Mouse (Mus musculus) midbrain, embryonic 13.5 days (tissue): ENCODE measurements around the gene Zfp654. TPM values are rescaled to one million over a fixed set of nuclear protein-coding genes. Genes with fewer than 3 reads are reported as not detected.
A peak's percentile ranks its signal among the peaks of the same experiment; 100 is the strongest.

ENCODE experiments used
- ATAC-seq: fragments of 200-750 bp; cut with Nextera tagmentation; 2 replicates; pipeline ENCODE4 v1.8.0; 2017; ENCODE audit warnings: mild to moderate bottlenecking, moderate TSS enrichment, moderate library complexity
- H3K27ac ChIP-seq: fragments of 300-500 bp; sonication (generic); 2 replicates; pipeline ENCODE4 v1.5.1; 2015; ENCODE audit warnings: inconsistent platforms, mild to moderate bottlenecking, moderate library complexity
- H3K27me3 ChIP-seq: fragments of 300-500 bp; sonication (generic); 2 replicates; pipeline ENCODE4 v1.6.1; 2015; ENCODE audit warnings: mild to moderate bottlenecking, inconsistent platforms
- H3K36me3 ChIP-seq: fragments of 300-500 bp; sonication (generic); 2 replicates; pipeline ENCODE4 v1.6.1; 2015; ENCODE audit warnings: mild to moderate bottlenecking, inconsistent platforms
- H3K4me1 ChIP-seq: fragments of 300-500 bp; sonication (generic); replicated peaks from 2 replicates; pipeline ENCODE4 v1.6.1; 2015; ENCODE audit warnings: inconsistent platforms
- H3K4me2 ChIP-seq: fragments of 300-500 bp; sonication (generic); replicated peaks from 2 replicates; pipeline ENCODE4 v1.6.1; 2015; ENCODE audit warnings: moderate library complexity, mild to moderate bottlenecking, inconsistent platforms
- H3K4me3 ChIP-seq: fragments of 300-500 bp; sonication (generic); replicated peaks from 2 replicates; pipeline ENCODE4 v1.5.1; 2015; ENCODE audit warnings: mild to moderate bottlenecking, inconsistent platforms
- H3K9ac ChIP-seq: fragments of 300-500 bp; sonication (generic); replicated peaks from 2 replicates; pipeline ENCODE4 v1.6.1; 2015; ENCODE audit warnings: mild to moderate bottlenecking, inconsistent platforms
- H3K9me3 ChIP-seq: fragments of 300-500 bp; sonication (generic); 2 replicates; pipeline ENCODE4 v1.6.1; 2016; ENCODE audit warnings: mild to moderate bottlenecking, inconsistent platforms
- WGBS: fragments of 180-500 bp; shearing (Covaris S2); methylation state at CpG from one replicate; pipeline ENCODE4 v1.1.7; 2015; 5-methylcytosine and 5-hydroxymethylcytosine counted together
- polyA plus RNA-seq: library from polyadenylated mRNA; unstranded; fragments of >200 nt; fragmentation: Nextera tagmentation; extraction: Ambion mirVana; gene quantifications from 2 replicates; pipeline ENCODE4 v1.2.1, GENCODE M21; 2015

Gene Zfp654
- polyA plus RNA-seq: 6.2 and 6.8 TPM in 2 replicates

DNA sequence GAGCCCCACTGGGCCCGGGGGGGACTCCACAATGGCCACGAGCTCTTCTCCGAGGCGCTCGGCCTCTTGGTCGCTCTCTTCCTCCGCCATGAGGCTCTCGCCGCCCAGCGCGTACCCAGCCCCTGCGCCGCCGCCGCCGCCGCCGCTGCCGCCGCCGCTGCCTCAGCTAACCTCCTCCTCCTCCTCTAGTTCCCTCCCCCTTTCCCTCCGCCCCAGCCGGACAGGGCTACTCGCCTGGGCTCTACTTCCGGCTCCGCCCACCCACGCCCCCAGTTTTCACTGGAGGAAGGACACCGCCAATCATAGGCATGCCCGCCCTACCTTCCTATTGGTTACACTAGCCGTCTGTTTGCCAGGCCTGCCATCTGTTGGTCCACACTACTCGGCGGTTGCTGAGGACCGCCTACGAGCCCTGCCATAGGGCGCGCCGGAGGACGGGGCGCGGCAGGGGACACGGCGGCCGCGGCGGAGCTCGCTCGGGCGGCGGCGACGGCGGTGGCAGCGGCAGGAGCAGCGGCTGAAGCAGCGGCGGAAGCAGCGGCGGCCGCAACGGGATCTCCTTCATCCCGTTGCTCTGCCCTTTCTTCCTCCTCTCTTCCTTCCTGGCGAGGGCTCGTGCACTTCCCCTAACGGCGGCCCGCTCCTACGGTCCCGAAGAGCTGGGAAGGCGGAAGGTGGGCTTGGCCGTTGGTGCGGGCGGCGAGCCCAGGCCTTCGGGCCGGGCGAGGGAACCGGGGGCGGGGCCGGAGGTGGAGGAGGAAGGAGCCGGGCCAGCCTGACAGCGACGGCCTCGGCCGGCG is at the start of gene Zfp654, which contains the start of gene Cggbp1:
Zfp654 (minus strand) TSS at position 90 of the 800 bp plus-strand sequence.
Cggbp1 (plus strand) TSS at position 434 of the 800 bp plus-strand sequence.
- peak within 1 kb of the TSS; percentile 98 for H3K4me3 ChIP-seq
- H3K27ac ChIP-seq: peak within 1 kb of the TSS; percentile 97
- H3K36me3 ChIP-seq: peaks cover 16% of the 10 kb centered on the region
- H3K9me3 ChIP-seq: no peaks in the 10 kb centered on the region
- H3K4me1 ChIP-seq: peaks cover 36% of the 10 kb centered on the region
- H3K27me3 ChIP-seq: no peaks in the 10 kb centered on the region
- peak within 1 kb of the TSS; percentile 91 for H3K9ac ChIP-seq
- peak within 1 kb of the TSS; percentile 95 for H3K4me2 ChIP-seq
- under 1% methylated on average over 76 of the region's 85 CpGs for WGBS
- ATAC-seq: peak; percentile 100

DNA sequence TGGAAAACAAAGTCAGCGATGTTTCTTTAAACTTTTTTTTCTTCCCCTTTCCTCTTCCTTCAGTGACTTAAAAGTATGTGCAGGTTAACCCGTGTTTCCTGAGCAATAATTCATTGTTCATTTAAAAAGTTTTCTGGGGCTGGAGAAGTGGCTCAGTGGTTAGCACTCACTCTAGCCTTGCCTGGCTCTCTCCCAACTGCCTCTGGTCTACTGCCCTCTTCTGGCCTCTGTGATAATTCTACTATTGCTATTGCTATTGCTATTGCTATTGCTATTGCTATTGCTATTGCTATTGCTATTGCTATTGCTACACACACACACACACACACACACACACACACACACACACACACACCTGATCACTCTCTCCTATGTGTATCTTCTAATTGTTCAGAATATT is 47.6 kb upstream of the Zfp654 start:
- Histone ChIP-seq H3K4me2 (no peak overlapping the region), H3K27me3 (no peaks in the 10 kb centered on the region), H3K27ac (no peak overlapping the region), H3K4me1 (no peaks in the 10 kb centered on the region), H3K9me3 (no peaks in the 10 kb centered on the region), H3K36me3 (no peaks in the 10 kb centered on the region), H3K9ac (no peak overlapping the region), H3K4me3 (no peak overlapping the region)
- 80% methylated on average over 2 of the region's 2 CpGs for WGBS
- no peak for ATAC-seq

DNA sequence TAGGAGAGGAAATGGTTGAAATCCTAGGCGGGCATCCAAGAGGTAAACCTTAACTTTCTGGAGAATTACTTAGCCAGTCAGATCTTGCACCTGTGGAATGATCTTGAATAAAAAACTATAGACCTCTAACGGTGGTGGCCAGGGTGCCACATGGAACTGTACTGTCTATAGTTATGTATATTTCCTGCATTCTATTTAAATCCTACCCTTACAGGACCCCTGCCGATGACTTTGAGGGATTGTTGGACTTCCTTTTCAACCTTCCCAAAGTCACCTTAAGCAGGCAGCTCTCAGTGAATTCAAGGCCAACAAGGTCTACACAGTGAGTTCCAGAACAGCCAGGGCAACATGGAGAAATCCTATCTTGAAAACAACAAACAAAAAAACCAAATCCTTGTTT is 38.0 kb upstream of the Zfp654 start:
- no peaks in the 10 kb centered on the region for H3K27me3 ChIP-seq
- no peak overlapping the region for H3K4me2 ChIP-seq
- no peaks in the 10 kb centered on the region; the same call in 1 of the 2 replicates for H3K4me1 ChIP-seq
- no peak overlapping the region for H3K4me3 ChIP-seq
- H3K27ac ChIP-seq: no peak overlapping the region
- WGBS: 93% methylated on average over 3 of the region's 3 CpGs
- no peaks in the 10 kb centered on the region for H3K36me3 ChIP-seq
- H3K9ac ChIP-seq: no peak overlapping the region
- ATAC-seq: no peak
- peaks cover 9% of the 10 kb centered on the region; the same call in 1 of the 2 replicates for H3K9me3 ChIP-seq

DNA sequence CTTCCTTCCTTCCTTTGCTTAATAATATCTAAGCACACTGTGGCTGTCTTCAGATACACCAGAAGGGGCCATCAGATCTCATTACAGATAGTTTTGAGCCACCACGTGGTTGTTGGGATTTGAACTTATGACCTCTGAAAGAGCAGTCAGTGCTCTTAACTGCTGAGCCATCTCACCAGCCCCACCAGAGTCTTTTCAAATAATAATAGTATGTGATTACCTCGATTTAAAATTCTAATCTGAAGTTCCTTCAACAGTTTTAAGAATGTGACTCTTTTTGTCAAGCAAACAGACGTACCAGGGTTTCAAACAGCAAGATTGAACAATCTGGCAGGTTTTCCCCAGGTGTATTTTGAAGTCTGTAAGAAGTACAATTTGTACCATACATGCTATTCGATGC is 34.1 kb upstream of the Zfp654 start:
- Histone ChIP-seq H3K4me1 (no peaks in the 10 kb centered on the region; the same call in 1 of the 2 replicates), H3K27ac (no peak overlapping the region), H3K9me3 (peaks cover 9% of the 10 kb centered on the region; the same call in 1 of the 2 replicates), H3K9ac (no peak overlapping the region), H3K4me3 (no peak overlapping the region), H3K27me3 (no peaks in the 10 kb centered on the region), H3K36me3 (no peaks in the 10 kb centered on the region), H3K4me2 (no peak overlapping the region)
- WGBS: 34% methylated on average over 4 of the region's 4 CpGs
- no peak for ATAC-seq

DNA sequence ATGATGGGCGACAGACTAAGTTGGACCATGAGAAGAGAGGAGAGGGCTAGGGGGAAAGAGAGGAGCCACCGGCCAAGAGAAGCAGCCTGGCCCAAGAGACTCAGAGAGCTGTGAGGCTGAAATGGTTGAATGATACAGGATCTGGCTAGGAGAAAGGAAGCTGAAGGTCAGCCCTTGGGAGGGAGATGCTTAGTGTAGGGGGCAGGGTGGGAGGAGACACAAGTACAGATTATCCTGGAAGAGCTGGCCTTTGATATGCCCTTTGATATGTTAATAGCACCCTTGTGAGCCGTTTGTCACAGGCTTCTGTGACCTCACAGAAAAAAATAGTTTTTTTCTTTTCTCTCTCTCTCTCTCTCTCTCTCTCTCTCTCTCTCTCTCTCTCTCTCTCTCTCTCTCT is 33.7 kb upstream of the Zfp654 start:
- H3K27ac ChIP-seq: no peak overlapping the region
- H3K4me2 ChIP-seq: no peak overlapping the region
- H3K36me3 ChIP-seq: no peaks in the 10 kb centered on the region
- ATAC-seq: no peak
- 15% methylated on average over 3 of the region's 3 CpGs for WGBS
- H3K9me3 ChIP-seq: peaks cover 9% of the 10 kb centered on the region; the same call in 1 of the 2 replicates
- no peaks in the 10 kb centered on the region; the same call in 1 of the 2 replicates for H3K4me1 ChIP-seq
- H3K9ac ChIP-seq: no peak overlapping the region
- H3K27me3 ChIP-seq: no peaks in the 10 kb centered on the region
- H3K4me3 ChIP-seq: no peak overlapping the region

DNA sequence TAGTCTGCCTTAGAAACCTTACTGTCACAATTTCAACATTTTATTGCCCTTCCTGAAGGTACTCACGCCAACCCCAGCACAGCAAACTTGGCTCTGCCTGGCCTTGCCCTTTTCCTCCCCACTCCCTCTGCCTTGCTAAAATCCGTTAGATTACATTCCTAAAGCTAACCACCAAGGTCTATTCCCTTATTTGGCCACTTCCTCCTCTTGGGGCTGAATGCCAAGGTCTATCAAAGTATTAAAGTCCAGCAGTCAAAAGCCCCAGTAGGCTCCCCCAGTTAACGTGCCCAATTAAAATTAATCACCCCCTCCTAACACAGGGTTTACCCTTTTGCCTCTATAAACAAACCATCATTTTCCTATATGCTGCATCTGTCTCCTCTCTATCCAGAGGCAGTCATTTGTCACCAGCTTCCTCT is 33.0 kb upstream of the Zfp654 start:
- Histone ChIP-seq H3K4me2 (no peak overlapping the region), H3K9ac (no peak overlapping the region), H3K27ac (no peak overlapping the region), H3K9me3 (peaks cover 9% of the 10 kb centered on the region; the same call in 1 of the 2 replicates), H3K36me3 (no peaks in the 10 kb centered on the region), H3K27me3 (no peaks in the 10 kb centered on the region), H3K4me1 (no peaks in the 10 kb centered on the region; the same call in 1 of the 2 replicates), H3K4me3 (no peak overlapping the region)
- WGBS: 54% methylated on average over 3 of the region's 3 CpGs
- no peak for ATAC-seq

DNA sequence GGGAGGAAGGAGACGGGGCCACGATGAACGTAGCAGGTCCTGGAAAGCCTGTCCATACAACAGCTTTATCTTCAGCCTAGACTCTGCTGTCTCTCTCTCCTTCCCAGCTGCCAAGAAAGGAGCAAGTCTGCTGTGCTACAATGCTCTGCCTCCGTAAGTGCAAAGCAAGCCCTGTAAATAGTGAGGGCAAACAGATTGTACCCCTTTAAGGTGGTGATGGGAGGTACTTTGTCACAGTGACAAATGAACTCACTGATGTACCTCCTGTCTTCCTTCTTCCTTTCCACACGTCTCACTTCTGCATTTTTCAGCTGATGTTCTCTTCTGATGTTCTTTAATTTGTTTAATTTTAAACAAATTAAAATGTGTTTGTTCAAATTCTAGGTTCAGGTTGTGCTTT is 32.4 kb upstream of the Zfp654 start:
- 77% methylated on average over 5 of the region's 5 CpGs for WGBS

DNA sequence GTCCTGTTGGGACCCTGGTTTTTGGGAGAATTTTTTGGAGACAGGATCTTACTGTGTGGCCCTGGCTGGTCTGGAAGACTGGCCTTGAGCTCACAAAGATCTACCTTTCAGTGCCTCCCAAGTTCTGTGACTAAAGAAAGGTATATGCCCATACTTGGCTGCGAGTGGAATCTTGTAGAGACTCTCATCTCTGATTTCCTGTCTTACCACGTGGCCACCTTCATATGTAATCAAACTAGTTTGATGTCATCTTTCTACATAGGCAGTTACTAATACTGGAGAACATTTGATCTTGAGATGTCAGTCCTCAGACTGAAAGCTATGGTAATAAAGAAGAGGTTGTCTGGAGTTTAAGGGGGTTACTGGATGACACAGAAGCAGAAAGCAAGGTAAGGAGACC is 30.0 kb upstream of the Zfp654 start:
- Histone ChIP-seq H3K36me3 (no peaks in the 10 kb centered on the region), H3K27ac (no peak overlapping the region), H3K4me3 (no peak overlapping the region), H3K9me3 (no peaks in the 10 kb centered on the region), H3K4me2 (no peak overlapping the region), H3K27me3 (no peaks in the 10 kb centered on the region), H3K9ac (no peak overlapping the region), H3K4me1 (no peaks in the 10 kb centered on the region; the same call in 1 of the 2 replicates)
- 81% methylated on average over 2 of the region's 2 CpGs for WGBS
- no peak for ATAC-seq

More for the DNA sequence above, 32.4 kb upstream of the Zfp654 start:
- no peaks in the 10 kb centered on the region for H3K27me3 ChIP-seq
- no peak overlapping the region for H3K9ac ChIP-seq
- H3K27ac ChIP-seq: no peak overlapping the region
- H3K36me3 ChIP-seq: no peaks in the 10 kb centered on the region
- peaks cover 5% of the 10 kb centered on the region; the same call in 1 of the 2 replicates for H3K9me3 ChIP-seq
- H3K4me2 ChIP-seq: no peak overlapping the region
- no peak overlapping the region for H3K4me3 ChIP-seq
- H3K4me1 ChIP-seq: no peaks in the 10 kb centered on the region; the same call in 1 of the 2 replicates
- no peak for ATAC-seq

DNA sequence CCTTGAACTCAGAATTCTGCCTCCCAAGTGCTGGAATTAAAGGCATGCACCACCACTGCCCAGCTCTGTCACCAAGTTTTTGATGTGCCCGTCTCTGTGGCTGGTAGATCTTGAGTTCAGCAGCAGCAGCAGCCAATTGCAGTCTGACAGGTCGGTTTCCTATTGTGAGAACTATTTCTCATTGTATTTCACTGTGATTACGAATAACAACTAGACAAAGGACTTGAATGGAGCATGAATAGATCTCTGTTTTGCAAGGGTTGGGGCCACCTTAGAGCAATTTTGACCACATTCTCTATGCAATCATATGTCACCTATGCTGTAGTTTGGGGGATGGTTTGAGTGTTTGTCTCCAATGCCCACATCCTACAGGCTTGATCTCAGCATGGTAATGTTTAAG is 29.5 kb upstream of the Zfp654 start:
- H3K36me3 ChIP-seq: no peaks in the 10 kb centered on the region
- no peak overlapping the region for H3K4me3 ChIP-seq
- 59% methylated on average over 3 of the region's 3 CpGs for WGBS
- no peaks in the 10 kb centered on the region for H3K27me3 ChIP-seq
- ATAC-seq: no peak
- no peaks in the 10 kb centered on the region for H3K9me3 ChIP-seq
- H3K4me2 ChIP-seq: no peak overlapping the region
- no peaks in the 10 kb centered on the region; the same call in 1 of the 2 replicates for H3K4me1 ChIP-seq
- no peak overlapping the region for H3K27ac ChIP-seq
- H3K9ac ChIP-seq: no peak overlapping the region

DNA sequence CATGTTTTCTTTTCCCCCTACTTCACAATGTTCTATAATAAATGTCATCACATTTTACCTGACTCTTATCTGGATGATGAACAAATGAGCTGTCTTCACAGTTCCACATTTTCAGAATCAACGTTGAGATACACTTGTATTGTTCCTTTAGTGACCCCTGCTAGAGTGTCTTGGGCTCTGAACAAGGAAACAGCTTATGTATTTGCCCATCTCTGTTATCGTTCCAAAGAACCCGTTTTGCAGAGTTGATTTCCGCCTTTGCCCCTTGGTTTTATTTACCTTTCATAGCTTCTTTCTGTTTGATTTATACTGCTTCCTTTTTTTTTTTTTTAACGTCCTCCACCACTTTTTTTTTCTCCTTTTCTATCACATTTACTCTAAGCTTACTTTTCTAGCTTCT is 28.3 kb upstream of the Zfp654 start:
- no peaks in the 10 kb centered on the region for H3K27me3 ChIP-seq
- no peak for ATAC-seq
- H3K4me1 ChIP-seq: no peaks in the 10 kb centered on the region
- H3K36me3 ChIP-seq: no peaks in the 10 kb centered on the region
- no peak overlapping the region for H3K9ac ChIP-seq
- H3K9me3 ChIP-seq: no peaks in the 10 kb centered on the region
- no peak overlapping the region for H3K27ac ChIP-seq
- 85% methylated on average over 5 of the region's 5 CpGs for WGBS
- H3K4me2 ChIP-seq: no peak overlapping the region
- no peak overlapping the region for H3K4me3 ChIP-seq

DNA sequence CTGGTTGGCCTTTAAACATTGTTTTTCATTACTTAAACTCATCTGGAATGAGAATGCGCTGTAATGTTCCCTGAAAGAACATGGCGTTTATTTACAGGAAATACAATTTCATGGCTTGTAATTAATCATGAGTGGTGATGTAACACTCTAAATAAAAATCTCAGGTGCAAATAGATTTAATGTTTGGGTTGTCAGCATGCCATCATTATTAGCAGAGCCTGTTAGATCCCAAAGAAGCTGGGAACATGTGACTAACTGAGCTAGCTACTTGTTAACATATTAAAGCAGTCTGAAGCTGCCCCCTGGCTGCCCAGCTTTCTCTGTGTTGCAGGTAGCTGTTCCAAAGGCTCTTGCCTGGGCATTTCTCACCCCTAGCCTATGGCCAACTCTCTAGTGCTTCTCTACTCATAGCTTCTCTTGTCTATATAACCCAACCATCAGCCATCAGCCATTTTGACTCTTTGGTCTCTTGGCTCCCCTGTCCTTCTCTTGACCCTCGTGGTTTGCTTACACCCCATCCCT is 27.2 kb upstream of the Zfp654 start:
- Histone ChIP-seq H3K4me1 (peaks cover 2% of the 10 kb centered on the region; the same call in 1 of the 2 replicates), H3K27me3 (no peaks in the 10 kb centered on the region), H3K36me3 (no peaks in the 10 kb centered on the region), H3K4me3 (no peak overlapping the region), H3K27ac (no peak overlapping the region), H3K9me3 (no peaks in the 10 kb centered on the region), H3K4me2 (no peak overlapping the region), H3K9ac (no peak overlapping the region)
- 90% methylated on average over 3 of the region's 3 CpGs for WGBS
- no peak for ATAC-seq

DNA sequence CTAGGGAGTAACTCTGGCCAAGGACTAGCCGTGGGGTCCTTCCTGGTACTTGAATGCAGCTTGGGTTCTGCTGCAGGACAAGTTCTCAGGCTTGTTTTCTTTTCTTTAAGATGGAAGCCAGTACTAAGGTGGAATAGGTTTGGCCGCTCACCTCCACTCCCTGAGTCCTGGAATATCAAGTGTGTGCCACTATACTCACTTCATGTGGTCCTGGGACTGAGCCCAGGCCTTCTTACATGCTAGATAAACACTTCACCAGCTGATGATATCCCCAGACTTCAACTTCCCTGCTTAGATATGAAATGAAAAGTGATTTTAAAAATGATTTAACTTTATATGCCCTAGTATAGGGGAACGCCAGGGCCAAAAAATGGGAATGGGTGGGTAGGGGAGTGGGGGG is 25.9 kb upstream of the Zfp654 start:
- H3K36me3 ChIP-seq: no peaks in the 10 kb centered on the region
- H3K27ac ChIP-seq: no peak overlapping the region
- no peak overlapping the region for H3K4me3 ChIP-seq
- H3K4me2 ChIP-seq: no peak overlapping the region
- peaks cover 2% of the 10 kb centered on the region for H3K4me1 ChIP-seq
- H3K9ac ChIP-seq: no peak overlapping the region
- H3K9me3 ChIP-seq: no peaks in the 10 kb centered on the region
- H3K27me3 ChIP-seq: no peaks in the 10 kb centered on the region
- 92% methylated on average over 3 of the region's 3 CpGs for WGBS
- no peak for ATAC-seq
